Mouse (Mus musculus) natural killer cell, adult 2 months (primary cell): Measurements from ENCODE around the gene Tm9sf4.

ENCODE experiments used
- DNase-seq, 2 experiments: peaks; one replicate each; pipeline ENCODE4 v3.0.0; 2022; ENCODE audit warnings: low spot score in 2 of 2

Gene Tm9sf4

GRCm38 (mm10) chr2:153157270-153157669 is 3.8 kb upstream of the Tm9sf4 start:
- DNase-seq: peak in 1 of 2 experiments; percentile 30

DNA sequence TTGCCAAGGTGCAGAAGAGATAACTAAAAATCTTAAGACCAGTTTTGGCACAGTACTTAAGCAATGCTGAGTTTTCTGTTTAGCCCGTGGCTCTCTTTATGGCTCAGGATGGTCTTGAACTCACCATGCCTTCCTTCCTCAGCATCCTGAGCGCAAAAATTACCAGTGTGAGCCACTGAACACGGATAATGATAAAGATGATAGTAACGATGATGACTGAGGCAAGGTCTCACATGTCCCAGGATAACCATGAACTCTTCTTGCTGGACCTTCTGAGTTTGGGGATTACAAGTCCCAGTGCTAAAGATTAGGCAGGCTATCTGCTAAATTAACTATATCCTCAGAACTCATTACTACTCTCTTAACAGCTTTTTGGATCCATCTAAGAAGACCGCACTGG is 970 bp upstream of the Tm9sf4 start:
- DNase-seq: no peak

- DNase-seq: no peak
These were observed 579 bp downstream of the Tm9sf4 start for GRCm38 (mm10) chr2:153161684-153162080.

GRCm38 (mm10) chr2:153167136-153167535 is 6.0 kb downstream of the Tm9sf4 start:
- no peak for DNase-seq

DNA sequence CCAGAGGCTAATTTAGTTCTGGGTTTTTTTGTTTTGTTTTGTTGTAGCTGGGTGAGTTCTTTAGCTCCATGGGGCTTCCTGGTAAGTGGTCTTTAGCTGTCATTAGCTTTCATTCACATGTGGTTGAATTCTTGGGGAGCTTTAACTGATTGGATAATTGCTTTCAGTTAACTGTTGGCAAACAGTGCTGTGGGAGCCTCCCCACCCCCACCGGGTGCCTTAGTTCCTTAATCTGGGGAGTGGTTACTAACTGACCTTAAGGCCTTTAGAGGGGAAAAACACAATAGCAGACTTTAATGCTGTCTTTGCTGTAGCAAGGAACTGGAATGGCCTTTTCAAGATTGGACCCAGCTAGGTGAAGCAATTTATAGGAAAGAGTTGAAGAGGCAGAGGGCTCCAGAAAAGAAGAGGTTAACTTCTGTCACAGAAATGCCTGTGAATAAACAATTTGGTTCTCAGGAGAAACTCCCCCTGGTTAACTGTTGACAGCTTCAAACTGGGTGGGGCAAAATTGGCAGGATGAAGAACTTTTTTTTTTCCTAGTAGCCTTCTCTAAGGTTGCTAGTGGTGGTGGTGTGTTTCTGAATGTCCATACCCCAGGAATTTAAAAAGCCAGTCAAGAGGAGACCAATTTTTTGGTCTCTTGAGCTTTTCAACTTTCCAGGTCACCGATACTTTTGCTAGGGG is 7.2 kb downstream of the Tm9sf4 start:
- no peak for DNase-seq

DNA sequence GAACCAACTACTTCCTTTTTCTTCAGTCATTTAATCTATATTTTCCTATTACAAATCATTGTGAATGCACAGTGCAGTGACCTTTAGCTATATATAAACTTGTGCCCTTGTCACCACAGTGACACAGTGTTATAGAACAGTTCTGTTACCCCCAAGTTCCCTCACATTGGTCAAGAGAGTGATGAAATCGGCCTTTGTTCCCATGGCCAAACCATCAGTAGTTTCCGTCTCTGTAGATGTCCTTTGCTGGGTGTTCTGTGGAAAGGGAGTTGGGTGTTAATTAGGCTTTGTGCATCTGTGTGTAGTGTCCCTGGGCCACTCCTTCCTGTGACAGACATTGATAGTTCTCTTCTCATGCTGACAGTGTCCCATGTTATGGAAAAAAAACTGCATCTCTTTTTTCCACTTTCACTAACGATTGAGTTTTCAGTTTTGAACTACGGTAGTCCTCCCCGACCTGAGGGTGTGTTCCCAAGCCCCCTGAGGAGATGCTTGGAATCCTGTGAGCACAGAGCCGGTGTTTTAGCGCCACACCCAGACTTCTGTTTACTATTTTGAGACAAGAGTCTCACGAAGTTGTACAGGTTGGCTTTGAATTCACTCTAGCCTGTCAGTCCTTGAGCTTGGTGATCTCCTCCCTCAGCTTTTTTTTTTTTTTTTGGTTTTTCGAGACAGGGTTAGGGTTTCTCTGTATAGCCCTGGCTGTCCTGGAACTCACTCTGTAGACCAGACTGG is 9.6 kb downstream of the Tm9sf4 start:
- no peak for DNase-seq

GRCm38 (mm10) chr2:153171966-153172365 is 10.9 kb downstream of the Tm9sf4 start:
- no peak for DNase-seq

GRCm38 (mm10) chr2:153175995-153176570 is 15.0 kb downstream of the Tm9sf4 start:
- DNase-seq: no peak

DNA sequence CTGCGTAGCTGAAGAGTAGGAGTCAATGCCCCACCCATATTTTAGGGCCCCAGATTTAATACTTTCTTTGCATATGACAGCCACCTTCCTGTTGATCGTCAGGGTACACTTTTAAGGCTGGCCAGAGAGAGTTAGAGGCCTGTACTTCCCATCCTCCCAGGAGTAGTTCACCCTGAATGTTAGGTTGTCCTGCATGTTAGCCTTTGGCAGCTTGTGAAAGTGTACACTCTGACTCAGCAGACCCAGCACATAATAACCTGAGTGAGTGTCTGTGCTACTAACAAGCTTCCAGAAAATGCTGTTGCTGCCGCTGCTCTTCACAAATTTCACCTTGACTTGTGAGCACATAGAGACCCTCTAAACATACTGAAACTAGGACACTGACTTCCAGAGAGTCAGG is 16.1 kb downstream of the Tm9sf4 start:
- no peak for DNase-seq

DNA sequence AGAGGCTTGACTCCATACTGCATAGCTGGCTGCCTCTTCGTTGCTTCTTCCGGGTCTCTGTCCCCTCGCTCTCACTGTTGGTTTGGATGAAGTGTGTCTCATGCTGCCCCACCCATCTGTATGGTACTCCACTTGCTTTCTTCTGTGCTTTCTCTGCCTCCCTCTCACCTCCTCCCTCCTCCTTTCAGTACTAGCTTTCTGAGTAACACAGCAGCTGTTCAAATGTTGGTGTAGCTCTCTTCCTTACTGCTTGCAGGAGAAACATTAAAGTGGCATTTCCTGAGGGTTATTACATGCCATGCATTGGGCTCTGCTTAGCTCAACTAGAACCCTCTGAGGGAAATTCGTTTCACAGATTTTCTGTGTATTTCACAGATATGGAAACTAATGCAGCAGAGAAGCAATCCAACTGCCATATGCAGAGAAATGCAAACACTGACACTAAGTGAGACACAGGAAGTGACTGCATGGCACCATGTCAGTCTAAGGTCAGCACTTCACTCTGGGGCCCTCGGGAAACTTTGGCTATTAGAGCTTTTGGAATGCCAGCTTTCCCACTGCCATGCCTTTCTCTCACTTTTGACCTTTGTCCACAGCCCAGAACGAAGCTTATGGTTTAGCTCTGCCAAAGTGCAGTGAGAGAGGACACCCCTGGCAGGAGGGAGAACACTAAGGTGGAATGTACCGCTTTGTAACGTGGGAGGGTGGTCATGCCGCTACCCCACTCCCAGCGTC is 18.2 kb downstream of the Tm9sf4 start:
- DNase-seq: no peak

DNA sequence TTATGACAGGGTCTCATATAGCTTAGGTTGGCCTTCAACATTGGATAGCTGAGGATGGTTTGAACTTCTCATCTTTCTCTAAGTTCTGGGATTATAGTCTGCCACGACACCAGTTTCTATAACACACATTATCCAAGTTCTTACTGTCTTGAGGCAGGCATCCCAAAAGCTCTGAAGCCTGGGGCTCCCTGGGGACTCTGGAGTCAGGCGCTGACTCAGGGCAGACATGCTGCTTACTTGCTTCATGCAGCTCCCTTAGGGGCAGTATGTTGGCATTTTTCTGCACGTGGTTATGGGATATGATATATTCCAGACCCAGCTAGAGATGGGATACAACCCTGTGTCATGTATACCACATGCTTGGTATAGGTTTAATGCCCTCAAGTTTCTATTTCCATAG is 18.9 kb downstream of the Tm9sf4 start:
- no peak for DNase-seq

- DNase-seq: no peak
These were observed 25.1 kb downstream of the Tm9sf4 start for GRCm38 (mm10) chr2:153186176-153186591.

DNA sequence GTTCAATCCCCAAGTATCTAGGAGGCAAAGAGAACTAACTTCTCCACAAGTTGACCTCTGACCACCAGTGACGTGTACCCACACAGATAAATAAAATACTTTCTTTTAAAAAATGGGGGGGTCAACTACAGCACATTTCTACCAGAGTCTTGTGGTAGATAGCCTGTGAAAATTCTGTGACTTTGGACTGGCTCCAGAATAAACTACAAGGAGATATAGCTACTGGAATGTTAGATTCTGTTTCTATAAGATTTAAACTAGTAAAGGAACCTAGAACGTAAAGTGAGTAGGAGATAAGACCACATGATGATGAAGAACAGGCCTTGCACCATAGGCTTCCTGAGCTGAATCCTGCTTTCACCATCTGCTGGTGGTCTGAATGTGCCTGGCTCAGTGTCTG is 26.7 kb downstream of the Tm9sf4 start:
- no peak for DNase-seq

DNA sequence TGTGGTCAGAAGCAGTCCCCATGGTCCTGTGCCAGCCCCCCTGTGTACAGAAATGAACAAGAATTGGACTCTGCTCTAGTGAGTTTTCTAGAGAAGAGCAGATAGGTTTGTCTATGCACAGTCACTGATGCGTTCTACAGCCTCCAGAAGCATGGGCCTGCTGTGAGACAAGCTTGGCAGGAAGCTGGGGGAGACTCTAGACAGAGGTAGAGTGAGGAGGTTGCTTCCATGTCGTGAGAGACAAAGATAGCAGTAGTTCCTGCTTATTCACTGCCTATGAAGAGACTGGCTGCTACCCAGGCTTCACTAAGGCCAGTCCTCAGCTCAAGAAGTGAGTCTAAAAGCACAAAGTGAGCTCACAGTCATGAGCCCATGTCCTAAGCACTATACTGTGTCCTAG is 30.1 kb downstream of the Tm9sf4 start:
- DNase-seq: no peak

- no peak for DNase-seq
These were observed 33.2 kb downstream of the Tm9sf4 start for GRCm38 (mm10) chr2:153194255-153194654.

GRCm38 (mm10) chr2:153198485-153198884 is 37.4 kb downstream of the Tm9sf4 start:
- peak in 1 of 2 experiments; percentile 3 for DNase-seq

DNA sequence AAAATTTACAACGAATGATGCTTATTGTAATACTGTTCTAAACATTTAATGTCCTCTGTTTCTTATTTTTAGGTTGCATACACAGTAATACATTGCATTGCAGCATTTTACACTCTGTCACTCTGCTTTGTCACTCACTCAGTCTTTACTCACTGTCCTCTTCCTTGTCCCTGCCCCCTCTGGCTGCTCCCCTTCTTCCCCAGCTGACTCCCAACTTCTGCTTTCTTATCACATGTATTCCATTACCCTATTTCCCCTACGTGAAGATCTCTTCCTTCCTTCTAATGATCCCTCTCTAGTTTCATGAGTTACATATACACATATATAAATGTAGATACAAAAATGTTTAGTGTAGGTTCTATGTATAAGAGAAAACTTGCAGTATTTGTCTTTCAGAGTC is 38.0 kb downstream of the Tm9sf4 start:
- DNase-seq: no peak

DNA sequence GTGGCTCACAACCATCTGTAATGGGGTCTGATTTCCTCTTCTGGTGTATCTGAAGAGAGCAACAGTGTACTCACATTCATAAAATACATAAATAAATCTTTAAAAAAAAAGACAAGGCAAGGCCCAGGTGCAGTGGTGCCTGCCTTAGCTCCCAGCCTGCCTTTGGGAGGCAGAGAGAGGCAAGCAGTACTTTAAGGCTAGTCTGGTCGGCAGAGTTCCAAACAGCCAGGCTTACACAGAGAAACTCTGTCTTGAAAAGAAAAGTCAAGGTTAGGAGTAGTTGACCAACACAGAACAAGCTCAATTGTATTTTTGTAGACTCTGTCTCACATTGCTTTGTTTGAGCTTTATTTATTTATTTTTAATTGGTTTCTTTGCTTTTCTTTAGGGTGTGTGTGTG is 41.7 kb downstream of the Tm9sf4 start:
- DNase-seq: no peak

DNA sequence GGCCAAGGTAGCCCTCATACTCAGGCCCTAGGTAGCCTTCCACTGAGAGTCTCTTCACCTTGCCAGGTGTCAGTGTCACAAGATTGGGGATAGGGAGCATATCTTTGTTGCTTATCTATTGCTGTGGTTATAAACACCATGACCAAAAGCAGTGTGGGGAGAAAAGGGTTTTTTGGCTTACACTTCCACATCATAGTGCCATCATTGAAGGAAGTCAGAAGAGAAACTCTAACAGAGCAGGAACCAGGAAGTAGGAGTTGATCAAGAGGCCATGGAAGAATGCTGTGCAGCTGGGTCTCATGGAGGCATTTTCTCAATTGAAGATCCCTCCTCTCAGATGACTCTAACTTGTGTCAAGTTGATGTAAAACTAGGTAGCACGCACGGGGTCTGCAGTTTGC is 47.0 kb downstream of the Tm9sf4 start:
- DNase-seq: no peak

- no peak for DNase-seq
These were observed 48.2 kb downstream of the Tm9sf4 start for GRCm38 (mm10) chr2:153209286-153209685.

GRCm38 (mm10) chr2:153211451-153211850 is 50.3 kb downstream of the Tm9sf4 start:
- DNase-seq: no peak

- no peak for DNase-seq
These were observed 52.2 kb downstream of the Tm9sf4 start for GRCm38 (mm10) chr2:153213351-153213750.
